ENCODE assay signal across 8 mouse cellular contexts in genomic region chr2:50066246-50066967, GRCm38 (mm10). TPM values are rescaled to one million over a fixed set of nuclear protein-coding genes. Genes with fewer than 3 reads are reported as not detected.
A peak's percentile ranks its signal among the peaks of the same experiment; 100 is the strongest.
DNase-seq lines count a peak whose midpoint lies in the region; ATAC-seq and TF ChIP-seq lines count a peak whose summit lies in the region.

Gene Lypd6 (plus strand): TSS chr2:50066429.

- peak; percentile 92 to 94 for ATAC-seq in hematopoietic stem cell, adult 5-6 weeks (replicated peaks in 1 of 2; ENCODE audit: insufficient read depth in 1 of 2, low FRiP score in 2 of 2, low TSS enrichment in 1 of 2, low read depth in 1 of 2, poor library complexity in 2 of 2, severe bottlenecking in 2 of 2)
- ATAC-seq in lung, embryonic 16.5 days (ENCODE audit: low read depth): peak; percentile 99

- peak within 1 kb of the TSS; percentile 88 for H3ac ChIP-seq in C2C12 (ENCODE audit: control insufficient read depth, insufficient read length, low read depth)

- H3K9me3 ChIP-seq in lung, embryonic 16.5 days (ENCODE audit: control insufficient read depth, low read length): no peaks in the 10 kb centered on the region

- DNase-seq in cerebellum, adult 2 months: peak; percentile 12 to 41
- DNase-seq in frontal cortex, adult 2 months (ENCODE audit: extremely low spot score in 1 of 2, low spot score in 1 of 2): peak; percentile 22 to 48
- peak; percentile 60 to 75 for DNase-seq in layer of hippocampus, postnatal 10 days (ENCODE audit: low spot score in 2 of 2)
- DNase-seq in ovary, postnatal 14 days (ENCODE audit: low spot score): peak; percentile 52
- DNase-seq in urinary bladder, postnatal 25 days (ENCODE audit: low spot score): peak; percentile 41

- under 1% methylated on average over 73 of the region's 76 CpGs for WGBS in cerebellum, adult 2 months
- under 1% methylated on average over 62 of the region's 76 CpGs for WGBS in lung, embryonic 16.5 days

- peak within 1 kb of the TSS; percentile 23 for H3K4me3 ChIP-seq in C2C12 (ENCODE audit: insufficient read depth, poor library complexity, severe bottlenecking)
- peak within 1 kb of the TSS; percentile 39 for H3K4me3 ChIP-seq in cerebellum, adult 2 months (replicated peaks; ENCODE audit: insufficient read depth, low read depth, low read length)
- peak within 1 kb of the TSS; percentile 62 for H3K4me3 ChIP-seq in lung, embryonic 16.5 days (ENCODE audit: low read length)

- H3K79me2 ChIP-seq in C2C12 (ENCODE audit: control insufficient read depth, insufficient read depth): no peaks in the 10 kb centered on the region

- no peak for TF ChIP-seq CTCF in C2C12 (IDR thresholded peaks at IDR 0.05; ENCODE audit: control insufficient read depth, insufficient read depth, insufficient read length)
- TF ChIP-seq CTCF in cerebellum, adult 2 months (IDR thresholded peaks at IDR 0.05; ENCODE audit: borderline replicate concordance, insufficient read depth, low read depth, low read length): no peak

- no peaks in the 10 kb centered on the region for H3K79me3 ChIP-seq in C2C12 (ENCODE audit: low read depth)

- no peaks in the 10 kb centered on the region for H3K36me3 ChIP-seq in C2C12 (ENCODE audit: control insufficient read depth, insufficient read depth)
- no peaks in the 10 kb centered on the region for H3K36me3 ChIP-seq in lung, embryonic 16.5 days (ENCODE audit: control insufficient read depth, insufficient read depth, low read length)

- H3K4me2 ChIP-seq in lung, embryonic 16.5 days (ENCODE audit: low read depth, low read length): peak within 1 kb of the TSS; percentile 98

- H3K27me3 ChIP-seq in C2C12 (ENCODE audit: control insufficient read depth, insufficient read depth, insufficient read length): no peaks in the 10 kb centered on the region
- no peaks in the 10 kb centered on the region for H3K27me3 ChIP-seq in cerebellum, adult 2 months (ENCODE audit: control insufficient read depth, insufficient read depth, low read length)
- peaks cover 14% of the 10 kb centered on the region for H3K27me3 ChIP-seq in lung, embryonic 16.5 days (ENCODE audit: control insufficient read depth, insufficient read depth, low read depth, low read length)

- no peaks in the 10 kb centered on the region for H3K4me1 ChIP-seq in cerebellum, adult 2 months (ENCODE audit: control insufficient read depth, insufficient read depth, low read length)
- peaks cover 3% of the 10 kb centered on the region; the same call in 1 of the 2 replicates for H3K4me1 ChIP-seq in lung, embryonic 16.5 days (replicated peaks; ENCODE audit: control insufficient read depth, insufficient read depth, low read length)

- H3K9ac ChIP-seq in lung, embryonic 16.5 days (ENCODE audit: low read length): peak within 1 kb of the TSS; percentile 57

- H3K27ac ChIP-seq in cerebellum, adult 2 months (ENCODE audit: insufficient read depth, low read length): no peak within 1 kb of the TSS
- no peak within 1 kb of the TSS for H3K27ac ChIP-seq in lung, embryonic 16.5 days (ENCODE audit: low read length)

- TF ChIP-seq POLR2A in cerebellum, adult 2 months (IDR thresholded peaks at IDR 0.05; ENCODE audit: borderline replicate concordance, insufficient read depth, low read length): no peak

TF ChIP-seq in C2C12, 6 proteins besides CTCF, POLR2A, EP300 and RAD21:
- peak; percentile 44 for TF ChIP-seq MAX (IDR thresholded peaks at IDR 0.05)
- TF ChIP-seq CEBPB (IDR thresholded peaks at IDR 0.05; ENCODE audit: low read depth): no peak
- TF ChIP-seq USF1 (IDR thresholded peaks at IDR 0.05; ENCODE audit: low read depth): no peak
TF ChIP-seq in C2C12: peak in this region for 1.

RNA-seq across cellular contexts. Expression of gene Lypd6, which starts in this region (rescaled TPM):
- 0.55 TPM for polyA plus RNA-seq in C2C12 (2012; fragmentation: generic; extraction: Trizol)
- 21.6 and 32.0 TPM in 2 replicates for polyA plus RNA-seq in cerebellum, adult 2 months (2012; rRNA removed)
- polyA plus RNA-seq in frontal cortex, adult 2 months (2012; rRNA removed): 14.7 and 14.9 TPM in 2 replicates
- total RNA-seq in hematopoietic stem cell, adult 5-6 weeks (2017): 1.0 TPM in 1 of 2 replicates, not detected in the other
- 10 to 100 TPM; 25.5 to 26.1 TPM for total RNA-seq in layer of hippocampus, postnatal 10 days (2021)
- polyA plus RNA-seq in lung, embryonic 16.5 days (2015; fragmentation: Nextera tagmentation; extraction: Ambion mirVana): 1.7 and 1.8 TPM in 2 replicates

Comparison
In these comparisons a context has a peak if more than half of its experiments do, and no peak if none do; other contexts are left out.
1. RNA of gene Lypd6 (total RNA-seq): 25.5 to 26.1 TPM in layer of hippocampus, postnatal 10 days; 1.0 TPM in hematopoietic stem cell, adult 5-6 weeks; every median in the first group is over 10 times any median in the second.
2. Peak in every context shown above with its lines, with median percentiles within 50 percentile points of each other: H3K4me3 ChIP-seq and DNase-seq.